Mouse (Mus musculus) bone marrow, adult 2 months (tissue): ENCODE measurements around the gene Ppp2r2d. TPM values are rescaled to one million over a fixed set of nuclear protein-coding genes. Genes with fewer than 3 reads are reported as not detected.

Source experiments
- H3K27ac ChIP-seq: fragments of 200-500 bp; 2 replicates; pipeline ENCODE4 v1.5.1; 2012; ENCODE audit warnings: low read depth, mild to moderate bottlenecking, control low read depth, inconsistent platforms, low read length; ENCODE audit not compliant: control insufficient read depth, poor library complexity, insufficient read depth
- H3K4me1 ChIP-seq: fragments of 200-500 bp; 2 replicates; pipeline ENCODE4 v1.6.1; 2011; ENCODE audit warnings: low read length; ENCODE audit not compliant: control insufficient read depth, insufficient read depth
- H3K4me3 ChIP-seq: fragments of 200-500 bp; replicated peaks from 2 replicates; pipeline ENCODE3; 2011; ENCODE audit warnings: mild to moderate bottlenecking, low read depth, low read length, control low read depth; ENCODE audit not compliant: control insufficient read depth
- CTCF ChIP-seq: fragments of 200-500 bp; IDR thresholded peaks from 2 replicates; pipeline ENCODE4 v1.5.1; 2011; ENCODE audit warnings: low read length, control low read depth; ENCODE audit not compliant: control insufficient read depth, insufficient read depth
- POLR2A ChIP-seq: fragments of 200-500 bp; IDR thresholded peaks from 2 replicates; pipeline ENCODE4 v1.6.1; 2011; ENCODE audit warnings: low read depth, mild to moderate bottlenecking, control low read depth, low read length, borderline replicate concordance; ENCODE audit not compliant: control insufficient read depth
- WGBS: fragments of 180-500 bp; shearing (Covaris S2); methylation state at CpG from one replicate; pipeline ENCODE4 v1.1.7; 2018; 5-methylcytosine and 5-hydroxymethylcytosine counted together
- polyA plus RNA-seq: library from polyadenylated mRNA; stranded (reverse); fragments of >200 nt; gene quantifications from 2 replicates; pipeline ENCODE4 v1.2.4, GENCODE M21; 2011; ENCODE audit warnings: low replicate concordance; ENCODE audit not compliant: missing spikeins, insufficient read depth, insufficient read length

The Ppp2r2d gene
- polyA plus RNA-seq, 1 experiment: 47.0 TPM

DNA sequence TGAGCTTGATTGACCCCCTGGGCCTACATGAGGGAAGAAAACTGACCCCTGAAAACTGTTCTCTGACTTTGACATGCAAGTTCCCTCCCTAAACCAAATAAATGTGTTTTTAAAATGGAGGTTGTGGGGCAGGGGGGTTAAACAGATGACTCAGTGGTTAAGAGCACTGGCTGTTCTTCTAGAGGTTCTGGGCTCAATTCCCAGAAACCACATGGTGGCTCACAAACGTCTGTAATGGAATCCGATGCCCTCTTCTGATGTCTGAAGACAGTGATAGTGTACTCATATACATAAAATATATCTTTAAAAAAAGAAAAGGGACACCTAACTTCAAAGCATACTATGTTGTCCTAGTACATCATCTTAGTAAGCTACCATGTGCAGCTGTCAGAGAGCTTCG is 29.2 kb downstream of the Ppp2r2d start:
- H3K27ac ChIP-seq: no peak overlapping the region
- TF ChIP-seq CTCF (no peak), POLR2A (no peak)
- no peaks in the 10 kb centered on the region for H3K4me1 ChIP-seq
- WGBS: 71% methylated on average over 3 of the region's 3 CpGs
- H3K4me3 ChIP-seq: no peak overlapping the region

DNA sequence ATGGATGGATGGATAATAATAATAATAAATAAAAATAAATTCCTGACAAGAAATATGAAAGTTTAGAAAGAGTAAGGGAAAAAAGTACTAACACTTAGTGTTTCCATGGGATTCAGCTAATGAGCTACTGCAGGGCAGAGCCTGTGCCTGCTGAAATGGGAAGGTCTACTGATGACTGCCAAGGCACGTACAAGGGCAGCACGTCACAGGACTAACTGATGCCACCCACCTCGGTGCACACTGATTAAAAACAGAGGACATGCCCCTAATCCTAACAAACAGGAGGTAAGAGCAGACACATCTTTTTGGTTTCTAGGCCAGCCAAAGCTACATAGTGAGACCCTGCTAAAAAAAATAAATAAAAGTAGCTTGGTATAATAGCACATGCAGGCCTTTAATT is 37.8 kb downstream of the Ppp2r2d start:
- Histone ChIP-seq H3K4me1 (peaks cover 2% of the 10 kb centered on the region; the same call in 1 of the 2 replicates), H3K27ac (no peak overlapping the region), H3K4me3 (no peak overlapping the region)
- TF ChIP-seq POLR2A (no peak), CTCF (no peak)
- WGBS: 92% methylated on average over 3 of the region's 3 CpGs

DNA sequence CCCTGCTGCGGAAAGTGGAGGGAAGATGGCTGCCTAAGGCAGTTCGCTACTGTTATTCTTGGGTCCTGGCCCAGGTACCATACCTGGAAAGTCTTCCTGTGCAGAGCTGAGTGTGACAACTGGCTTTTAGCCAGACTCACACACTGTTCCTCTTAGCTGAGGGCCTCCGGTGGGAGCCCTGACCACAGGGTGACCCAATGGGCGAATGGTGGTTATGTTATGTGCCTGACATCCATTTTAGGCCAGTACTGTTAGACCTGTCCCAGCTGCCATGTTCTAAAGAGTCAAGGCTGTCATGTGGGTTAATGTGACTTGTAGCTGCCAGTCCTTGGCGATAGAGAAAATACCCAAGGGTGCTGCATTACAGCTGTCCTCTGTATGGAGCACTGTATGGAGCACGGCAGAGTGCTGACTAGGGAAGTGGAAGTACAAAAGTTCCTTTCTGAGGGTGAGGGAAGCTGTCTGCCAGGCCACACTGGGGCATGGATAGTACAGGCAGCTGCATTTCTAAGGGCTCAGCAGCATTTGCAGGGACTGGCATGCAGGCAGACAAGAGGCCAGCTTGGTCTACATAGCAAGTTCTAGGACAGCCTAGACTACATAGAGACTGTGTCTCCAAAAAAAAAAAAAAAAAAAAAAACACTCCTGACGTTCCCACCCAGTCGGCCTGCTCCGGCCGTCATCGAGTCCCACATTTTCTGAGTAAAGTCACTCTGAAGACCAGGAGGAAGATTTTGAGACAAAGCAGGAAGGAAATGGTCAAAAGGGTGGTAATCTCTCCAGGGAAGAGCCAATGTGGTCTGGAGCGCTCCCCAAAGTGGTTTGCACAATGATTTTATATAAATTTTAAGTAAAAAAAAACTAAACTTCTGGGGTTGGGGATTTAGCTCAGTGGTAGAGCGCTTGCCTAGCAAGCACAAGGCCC is 39.7 kb downstream of the Ppp2r2d start:
- TF ChIP-seq POLR2A: no peak
- TF ChIP-seq CTCF: no peak
- H3K4me3 ChIP-seq: no peak overlapping the region
- WGBS: 31% methylated on average over 12 of the region's 13 CpGs
- H3K27ac ChIP-seq: no peak overlapping the region
- peaks cover 2% of the 10 kb centered on the region; the same call in 1 of the 2 replicates for H3K4me1 ChIP-seq

DNA sequence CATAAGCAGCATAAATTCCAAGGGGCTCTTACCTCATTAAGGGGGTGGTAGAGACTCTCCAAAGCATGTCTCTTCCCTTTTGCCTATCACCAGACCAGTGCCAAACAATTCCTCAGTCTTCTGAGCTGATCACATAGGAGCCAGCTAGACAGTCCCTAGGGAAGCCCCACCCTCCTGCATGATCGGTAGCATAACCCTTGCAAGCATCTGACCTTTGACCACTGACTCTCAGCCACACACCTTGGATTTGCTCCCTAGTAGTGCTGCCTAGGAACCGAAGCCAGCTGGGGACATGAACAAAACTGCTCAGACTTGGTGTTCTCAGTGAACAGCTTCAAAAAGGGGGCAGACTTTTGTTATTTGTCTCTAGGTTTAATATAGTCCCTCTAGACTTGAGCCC is 52.2 kb downstream of the Ppp2r2d start:
- no peaks in the 10 kb centered on the region for H3K4me1 ChIP-seq
- WGBS: 87% methylated on average over 2 of the region's 2 CpGs
- TF ChIP-seq POLR2A: no peak
- no peak overlapping the region for H3K4me3 ChIP-seq
- no peak overlapping the region for H3K27ac ChIP-seq

DNA sequence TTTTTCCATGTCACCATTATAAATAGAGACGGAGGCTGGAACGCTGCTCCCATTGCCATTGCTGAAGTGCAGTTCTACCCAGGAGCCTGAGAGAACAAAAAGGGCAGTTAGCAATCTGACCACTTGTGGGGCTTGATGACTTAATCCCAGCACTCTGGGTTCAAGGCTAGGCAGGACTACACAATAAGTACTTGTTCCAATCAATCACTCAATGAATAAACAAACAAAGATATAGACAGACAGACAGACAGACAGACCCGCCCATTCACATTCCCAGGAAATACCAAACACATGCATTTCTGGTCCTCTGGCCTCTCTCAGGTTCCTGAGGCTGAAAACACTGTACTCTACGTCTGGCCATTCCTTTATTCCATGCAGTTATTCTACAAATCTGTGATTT is 52.9 kb downstream of the Ppp2r2d start:
- 86% methylated on average over 4 of the region's 4 CpGs for WGBS
- TF ChIP-seq POLR2A (no peak), CTCF (no peak)
- no peak overlapping the region for H3K4me3 ChIP-seq
- no peak overlapping the region for H3K27ac ChIP-seq
- H3K4me1 ChIP-seq: no peaks in the 10 kb centered on the region

DNA sequence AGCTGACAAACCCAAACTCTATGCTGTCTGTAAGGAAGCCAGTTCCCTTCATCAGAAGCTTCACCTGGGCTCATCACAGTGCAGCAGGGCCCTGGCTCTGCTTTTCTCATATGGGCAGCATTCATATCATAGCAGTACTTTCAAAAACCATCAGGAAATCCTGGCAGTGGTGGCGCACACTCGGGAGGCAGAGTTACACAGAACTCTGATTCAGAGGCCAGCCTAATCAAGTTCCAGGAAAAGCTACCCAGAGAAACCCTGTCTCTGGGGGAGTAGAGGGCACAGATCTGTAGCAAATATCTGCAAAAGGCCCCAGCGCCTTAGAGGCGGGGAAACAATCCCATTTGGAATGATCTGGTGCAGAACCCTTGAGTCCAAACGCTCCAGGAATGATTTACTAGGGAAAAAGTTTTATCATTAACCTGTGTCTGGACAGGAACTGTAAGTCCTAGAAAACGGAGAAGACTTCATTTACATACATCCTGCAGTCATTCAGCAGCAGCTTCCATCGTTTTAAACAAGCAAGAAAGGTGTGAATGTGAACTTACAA is 58.1 kb downstream of the Ppp2r2d start:
- Histone ChIP-seq H3K27ac (no peak overlapping the region), H3K4me3 (no peak overlapping the region), H3K4me1 (no peaks in the 10 kb centered on the region; the same call in 1 of the 2 replicates)
- no peak for TF ChIP-seq CTCF
- no peak for TF ChIP-seq POLR2A
- 59% methylated on average over 7 of the region's 7 CpGs for WGBS

DNA sequence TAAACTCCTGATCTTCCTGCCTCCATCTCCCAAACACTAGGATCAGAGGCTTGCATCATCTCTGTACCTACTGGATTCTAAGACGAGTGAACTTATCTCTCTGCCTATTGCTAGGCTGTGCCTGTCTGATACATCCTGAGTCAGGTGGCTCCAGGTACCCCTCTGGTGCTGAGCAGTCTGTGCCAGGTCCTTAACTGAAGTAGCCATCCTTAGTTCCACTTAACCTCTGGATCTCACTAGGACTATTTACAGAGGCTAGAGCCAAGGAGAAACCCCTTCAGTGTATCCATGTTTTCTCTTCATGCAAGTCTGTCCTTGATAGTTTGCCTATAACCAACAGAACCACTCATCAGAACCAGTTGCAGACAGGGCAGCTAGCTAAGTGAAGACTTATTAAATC is 60.6 kb downstream of the Ppp2r2d start:
- H3K4me3 ChIP-seq: no peak overlapping the region
- 65% methylated on average over 1 of the region's 1 CpGs for WGBS
- H3K27ac ChIP-seq: no peak overlapping the region
- no peak for TF ChIP-seq POLR2A
- TF ChIP-seq CTCF: no peak
- no peaks in the 10 kb centered on the region; the same call in 1 of the 2 replicates for H3K4me1 ChIP-seq

DNA sequence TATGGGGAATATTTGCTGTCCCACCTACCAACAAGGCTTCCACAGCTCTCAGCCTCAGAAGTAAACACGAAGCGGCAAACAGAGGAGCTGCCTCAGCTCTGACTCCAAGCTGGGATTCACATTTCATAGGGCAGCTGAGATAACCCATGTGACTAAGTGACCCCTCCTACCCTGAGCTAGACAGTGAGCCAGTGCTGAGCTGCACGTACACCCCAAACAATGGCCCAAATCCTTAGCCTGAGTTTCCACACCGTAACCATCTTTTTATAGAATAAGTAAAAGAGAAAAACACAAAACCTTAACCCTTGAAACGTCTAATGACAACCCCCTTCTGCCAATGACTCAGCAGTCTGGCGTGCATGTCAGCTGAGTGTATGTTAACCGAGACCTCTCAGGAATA is 61.2 kb downstream of the Ppp2r2d start:
- Histone ChIP-seq H3K4me3 (no peak overlapping the region), H3K4me1 (no peaks in the 10 kb centered on the region; the same call in 1 of the 2 replicates), H3K27ac (no peak overlapping the region)
- TF ChIP-seq CTCF (no peak), POLR2A (no peak)
- WGBS: 31% methylated on average over 7 of the region's 7 CpGs
